Mouse (Mus musculus): ENCODE results near the gene Mpv17. TPM values are rescaled to one million over a fixed set of nuclear protein-coding genes. Genes with fewer than 3 reads are reported as not detected.

Gene Mpv17
- polyA plus RNA-seq, 1 experiment from 2014 or later, result 70.1 TPM

DNA sequence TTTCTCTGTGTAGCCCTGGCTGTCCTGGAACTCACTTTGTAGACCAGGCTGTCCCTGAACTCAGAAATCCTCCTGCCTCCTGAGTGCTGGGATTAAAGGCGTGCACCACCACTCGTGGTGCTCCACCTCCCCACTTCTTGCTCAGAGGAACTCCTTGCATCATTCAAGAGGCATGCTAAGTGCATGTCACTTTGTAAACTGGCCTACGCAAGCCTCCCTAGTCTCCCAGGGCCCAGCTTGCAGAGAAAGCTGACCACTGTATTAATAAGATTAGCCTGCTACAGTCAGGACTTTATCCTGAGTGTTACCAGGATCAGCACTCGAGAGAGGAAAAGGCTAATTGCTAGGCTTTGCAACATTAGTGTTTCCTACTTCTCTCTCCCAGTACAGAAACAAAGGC lies 14.6 kb upstream of the Mpv17 start:
- Histone ChIP-seq H3K4me1 (no peaks in the 10 kb centered on the region), H3K27ac (replicated peaks) (no peak overlapping the region), H3K27me3 (replicated peaks; ENCODE audit: low read depth, poor library complexity, severe bottlenecking) (no peaks in the 10 kb centered on the region), H3K36me3 (replicated peaks) (peaks cover 99% of the 10 kb centered on the region), H3K4me3 (no peak overlapping the region), H3K9me3 (no peaks in the 10 kb centered on the region)
- no peak for DNase-seq (ENCODE audit: low spot score)
- WGBS, result 90% methylated on average over 4 of the region's 4 CpGs

DNA sequence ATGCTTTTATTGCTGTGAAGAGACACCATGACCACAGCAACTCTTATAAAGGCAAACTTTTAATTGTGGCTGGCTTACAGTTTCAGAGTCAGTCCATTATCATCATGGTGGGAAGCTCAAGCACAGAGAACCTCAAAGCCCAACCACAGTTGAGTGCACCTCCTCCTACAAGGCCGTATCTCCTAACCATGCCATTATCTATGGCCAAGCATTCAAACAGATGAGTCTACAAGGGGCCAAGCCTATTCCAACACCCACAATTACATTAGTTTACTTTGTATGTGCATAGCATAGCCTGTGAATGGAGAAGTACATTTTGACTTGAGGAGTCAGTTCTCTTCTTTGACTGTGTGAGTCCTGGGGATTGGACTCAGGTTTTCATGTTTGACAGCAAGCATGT lies 10.8 kb upstream of the Mpv17 start:
- 94% methylated on average over 1 of the region's 1 CpGs for WGBS
- peaks cover 100% of the 10 kb centered on the region for H3K36me3 ChIP-seq (replicated peaks)

DNA sequence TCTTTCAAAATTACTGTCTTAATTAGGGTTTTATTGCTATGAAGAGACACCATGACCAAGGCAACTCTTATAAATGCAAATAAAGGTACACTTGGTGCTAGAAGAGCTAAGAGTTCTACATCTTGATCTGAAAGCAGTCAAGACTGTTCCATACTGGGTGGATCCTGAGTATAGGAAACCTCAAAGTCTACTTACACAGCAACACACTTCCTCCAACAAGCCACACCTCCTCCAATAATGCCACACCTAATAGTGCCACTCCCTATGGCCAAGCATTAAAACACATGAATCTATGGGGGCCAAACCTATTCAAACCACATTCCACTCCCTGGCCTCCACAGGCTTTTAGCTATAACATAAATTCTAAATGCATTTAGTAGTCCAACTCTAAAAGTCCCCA lies 8.4 kb upstream of the Mpv17 start:
- H3K36me3 ChIP-seq (replicated peaks), result peaks cover 100% of the 10 kb centered on the region
- H3K9me3 ChIP-seq, result no peaks in the 10 kb centered on the region
- DNase-seq (ENCODE audit: low spot score), result no peak
- no peak overlapping the region for H3K27ac ChIP-seq (replicated peaks)
- no peaks in the 10 kb centered on the region for H3K4me1 ChIP-seq
- H3K4me3 ChIP-seq, result no peak overlapping the region
- H3K27me3 ChIP-seq (replicated peaks; ENCODE audit: low read depth, poor library complexity, severe bottlenecking), result no peaks in the 10 kb centered on the region

More for the DNA sequence above, 10.8 kb upstream of the Mpv17 start:
- no peak for DNase-seq (ENCODE audit: low spot score)
- no peaks in the 10 kb centered on the region for H3K9me3 ChIP-seq
- no peaks in the 10 kb centered on the region for H3K4me1 ChIP-seq
- no peak overlapping the region for H3K27ac ChIP-seq (replicated peaks)
- no peaks in the 10 kb centered on the region for H3K27me3 ChIP-seq (replicated peaks; ENCODE audit: low read depth, poor library complexity, severe bottlenecking)
- H3K4me3 ChIP-seq, result no peak overlapping the region

DNA sequence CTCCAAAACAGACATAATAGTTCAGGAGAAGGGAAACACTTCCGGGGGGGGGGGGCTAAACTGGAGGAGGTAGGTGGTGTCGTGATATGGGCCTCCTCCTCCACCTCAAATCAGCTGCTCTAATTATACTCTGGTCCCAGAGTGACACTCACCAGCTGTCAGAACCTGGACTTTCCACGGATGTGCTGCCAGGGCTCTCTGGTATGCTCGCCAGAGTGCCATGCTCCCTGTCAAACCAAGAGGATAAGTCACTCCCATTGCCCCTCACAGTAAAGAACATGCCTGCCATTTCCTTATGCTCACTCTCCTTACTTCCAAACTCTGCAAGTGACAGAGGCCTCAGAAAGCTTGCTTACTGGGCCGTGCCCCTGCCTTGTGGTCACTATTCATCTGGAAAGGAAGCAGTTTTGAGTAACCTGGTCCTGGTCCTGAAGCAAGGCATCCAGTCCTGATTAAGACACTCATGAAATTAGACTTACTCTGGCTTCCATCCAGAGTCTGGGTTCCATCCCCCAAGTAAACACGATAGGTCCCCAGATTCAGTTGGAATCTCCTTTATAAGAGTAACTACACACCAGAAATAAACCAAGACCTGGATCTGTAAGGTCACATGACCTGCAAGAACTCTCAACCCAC lies 417 bp downstream of the Mpv17 start:
- Histone ChIP-seq H3K9me3 (no peaks in the 10 kb centered on the region), H3K27ac (replicated peaks) (peak overlapping the region; percentile 84), H3K4me1 (peaks cover 10% of the 10 kb centered on the region), H3K27me3 (replicated peaks; ENCODE audit: low read depth, poor library complexity, severe bottlenecking) (no peaks in the 10 kb centered on the region), H3K36me3 (replicated peaks) (peaks cover 60% of the 10 kb centered on the region), H3K4me3 (peak overlapping the region; percentile 67)
- no peak for DNase-seq (ENCODE audit: low spot score)
- 42% methylated on average over 6 of the region's 6 CpGs for WGBS

DNA sequence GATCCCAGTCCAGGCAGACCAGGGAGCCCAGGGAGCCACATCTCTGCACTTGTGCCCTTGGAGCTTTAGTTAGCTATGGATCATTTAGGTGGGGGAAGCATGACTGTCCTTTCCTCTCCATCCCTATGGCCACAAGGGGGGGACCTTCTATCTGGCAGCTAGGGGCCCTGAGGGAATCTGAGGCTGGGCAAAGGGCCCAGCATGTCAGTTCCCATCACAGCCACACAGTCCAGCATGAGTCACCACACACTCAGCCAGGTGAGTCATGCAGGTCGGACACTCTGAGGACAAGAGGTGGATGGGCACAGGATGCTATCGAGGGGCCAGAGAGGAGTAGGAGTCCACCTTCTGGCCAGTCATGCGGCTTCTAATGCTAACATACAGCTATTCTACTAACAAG lies 2.3 kb downstream of the Mpv17 start:
- H3K4me3 ChIP-seq, result no peak overlapping the region
- whole genome bisulfite sequencing, result 90% methylated on average over 3 of the region's 3 CpGs
- H3K36me3 ChIP-seq (replicated peaks), result peaks cover 55% of the 10 kb centered on the region
- DNase-seq (ENCODE audit: low spot score), result no peak
- peaks cover 10% of the 10 kb centered on the region for H3K4me1 ChIP-seq
- H3K9me3 ChIP-seq, result no peaks in the 10 kb centered on the region
- H3K27ac ChIP-seq (replicated peaks), result no peak overlapping the region
- no peaks in the 10 kb centered on the region for H3K27me3 ChIP-seq (replicated peaks; ENCODE audit: low read depth, poor library complexity, severe bottlenecking)

DNA sequence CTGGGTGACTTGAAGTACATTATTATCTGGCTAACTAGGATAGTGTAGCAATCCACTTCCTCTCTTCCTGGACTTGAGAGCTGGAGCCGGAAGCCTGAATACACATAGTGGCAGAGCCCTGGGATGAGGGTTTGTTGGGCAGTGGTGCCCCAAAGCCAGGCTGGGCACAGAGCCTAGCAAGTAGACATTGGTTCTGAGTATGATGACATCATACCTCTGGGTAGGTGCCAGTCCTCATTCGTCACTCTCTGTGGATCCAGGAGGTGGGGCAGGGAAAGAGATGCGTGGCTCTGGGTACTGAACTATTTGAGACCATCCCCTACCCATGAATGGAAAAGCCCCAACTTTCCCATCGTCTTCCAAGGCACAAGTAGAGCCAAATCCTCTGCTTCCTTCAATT lies 4.3 kb downstream of the Mpv17 start:
- Histone ChIP-seq H3K9me3 (no peaks in the 10 kb centered on the region), H3K27ac (replicated peaks) (no peak overlapping the region), H3K4me1 (peaks cover 10% of the 10 kb centered on the region), H3K4me3 (no peak overlapping the region), H3K27me3 (replicated peaks; ENCODE audit: low read depth, poor library complexity, severe bottlenecking) (no peaks in the 10 kb centered on the region), H3K36me3 (replicated peaks) (peaks cover 55% of the 10 kb centered on the region)
- DNase-seq (ENCODE audit: low spot score), result no peak
- 90% methylated on average over 4 of the region's 4 CpGs for WGBS

DNA sequence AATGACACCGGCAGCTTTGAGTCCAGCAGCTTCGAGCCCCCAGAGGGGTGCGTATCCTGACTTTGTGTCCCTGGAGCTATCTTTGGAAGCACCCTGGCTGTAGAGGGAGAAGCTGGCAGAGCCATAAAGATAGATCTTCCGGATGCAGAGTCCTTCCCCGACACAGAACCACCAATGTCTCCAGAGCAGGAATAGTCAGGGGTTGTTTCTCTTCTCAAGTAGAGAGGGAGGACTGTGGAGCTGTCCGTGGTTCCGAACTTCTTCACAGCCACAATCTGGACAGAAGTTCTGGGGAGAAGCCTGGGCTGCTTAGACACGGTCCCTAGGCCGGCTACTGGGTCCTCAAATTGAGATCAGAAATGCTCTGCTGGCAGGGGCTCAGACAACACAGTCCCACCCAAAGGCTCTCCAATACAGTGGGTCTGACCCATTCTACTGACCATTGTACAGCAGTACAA lies 15.1 kb downstream of the Mpv17 start:
- Histone ChIP-seq H3K4me3 (peak overlapping the region; percentile 47), H3K27ac (replicated peaks) (no peak overlapping the region), H3K9me3 (no peaks in the 10 kb centered on the region), H3K36me3 (replicated peaks) (peaks cover 17% of the 10 kb centered on the region), H3K27me3 (replicated peaks; ENCODE audit: low read depth, poor library complexity, severe bottlenecking) (peaks cover 66% of the 10 kb centered on the region), H3K4me1 (peaks cover 26% of the 10 kb centered on the region)
- WGBS, result 14% methylated on average over 9 of the region's 9 CpGs
- peak; percentile 51 for DNase-seq (ENCODE audit: low spot score)

DNA sequence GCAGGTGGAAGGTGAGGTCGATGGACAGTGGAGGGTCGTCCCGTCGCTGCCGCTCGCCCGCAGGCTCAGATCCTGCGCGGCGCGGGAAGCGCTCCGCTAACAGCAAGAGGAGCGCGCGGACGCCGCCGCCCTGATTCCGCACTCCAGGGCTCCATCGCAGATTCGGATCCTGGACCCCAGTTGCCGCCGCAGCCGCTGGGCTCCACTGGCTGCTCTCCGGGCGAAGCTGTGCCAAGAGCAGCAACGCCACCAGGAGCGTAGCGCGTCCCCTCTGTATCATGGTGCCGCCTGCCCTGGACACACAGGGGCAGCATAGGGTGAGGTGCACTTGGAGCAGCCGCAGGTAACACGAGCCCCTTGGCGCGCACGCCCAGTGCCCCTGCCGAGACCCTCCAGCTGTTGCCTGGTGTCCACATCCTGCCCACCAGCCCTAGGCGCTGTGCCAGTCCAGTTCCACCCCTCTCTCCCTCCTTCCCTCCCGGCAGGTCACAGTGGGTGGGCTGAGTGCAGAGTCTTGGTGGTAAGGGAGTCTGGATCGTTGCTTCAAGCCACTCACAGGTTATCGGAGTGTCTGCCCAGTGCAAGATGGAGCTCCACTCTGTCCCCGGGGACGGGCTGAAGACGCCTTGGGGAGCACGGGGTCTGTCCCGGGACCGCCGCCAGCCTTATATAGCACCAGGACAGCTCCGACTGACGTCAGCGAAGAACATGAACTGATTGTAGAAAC lies 15.6 kb downstream of the Mpv17 start, which contains the start of gene Ucn:
Gene Ucn, minus strand, starts transcription at position 589 of the 727 bp plus-strand sequence.
- Histone ChIP-seq H3K4me3 (peak within 1 kb of the TSS; percentile 47), H3K4me1 (peaks cover 26% of the 10 kb centered on the region), H3K36me3 (replicated peaks) (peaks cover 12% of the 10 kb centered on the region), H3K27me3 (replicated peaks; ENCODE audit: low read depth, poor library complexity, severe bottlenecking) (peaks cover 72% of the 10 kb centered on the region), H3K27ac (replicated peaks) (no peak within 1 kb of the TSS), H3K9me3 (no peaks in the 10 kb centered on the region)
- WGBS, result 1% methylated on average over 52 of the region's 52 CpGs
- peak; percentile 44 for DNase-seq (ENCODE audit: low spot score)

DNA sequence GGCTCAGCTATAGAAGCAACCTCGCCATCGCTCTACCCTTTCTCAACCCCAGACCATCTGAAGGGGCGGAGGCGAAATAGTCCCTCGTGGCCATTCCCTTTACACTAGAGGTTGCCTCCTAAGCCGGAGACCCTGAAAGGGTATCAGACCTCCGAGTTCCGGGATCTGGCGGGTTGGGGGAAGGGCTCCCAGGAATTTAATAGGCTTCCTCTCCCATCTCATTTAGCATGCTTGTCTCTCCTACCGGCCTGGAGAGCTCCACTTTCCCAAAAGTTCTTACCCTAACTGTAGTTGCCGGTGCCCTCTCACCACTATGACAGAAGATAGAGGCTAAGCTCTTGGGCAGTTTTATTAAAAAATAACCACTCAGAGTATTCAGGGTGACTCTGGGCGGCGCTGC lies 16.4 kb downstream of the Mpv17 start:
- WGBS, result 1% methylated on average over 13 of the region's 13 CpGs
- H3K27me3 ChIP-seq (replicated peaks; ENCODE audit: low read depth, poor library complexity, severe bottlenecking), result peaks cover 74% of the 10 kb centered on the region

DNA sequence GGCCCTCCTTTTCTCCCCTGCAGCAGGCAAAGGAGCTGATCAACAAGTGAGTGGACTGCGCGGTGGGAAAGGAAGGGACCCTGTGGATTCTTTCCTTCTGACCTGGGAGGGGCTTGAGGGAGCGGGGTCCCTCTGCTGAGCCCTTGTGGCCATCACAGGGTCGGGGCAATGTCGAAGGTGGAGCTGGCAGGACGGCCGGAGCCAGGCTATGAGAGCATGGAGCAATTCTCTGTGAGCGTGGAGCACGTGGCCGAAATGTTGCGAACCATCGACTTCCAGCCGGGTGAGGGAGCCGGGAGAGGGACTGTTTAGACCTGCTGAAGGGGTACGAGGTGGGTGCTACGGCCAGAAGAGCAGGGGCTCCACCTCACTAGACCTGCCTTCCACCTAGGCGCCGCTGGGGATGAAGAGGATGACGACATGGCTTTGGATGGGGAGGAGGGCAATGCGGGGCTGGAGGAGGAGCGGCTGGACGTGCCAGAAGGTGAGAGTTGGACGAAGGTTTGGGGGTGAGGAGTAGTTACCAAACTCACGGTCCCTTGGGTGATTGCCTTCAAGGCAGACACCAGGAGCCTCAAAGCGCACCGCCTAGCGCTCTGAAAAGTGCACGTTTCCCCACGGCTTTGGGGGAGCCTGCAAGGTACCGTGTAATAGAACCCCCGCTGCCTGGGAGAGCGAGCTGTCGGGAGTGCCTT lies 17.2 kb downstream of the Mpv17 start:
- Histone ChIP-seq H3K9me3 (no peaks in the 10 kb centered on the region), H3K4me3 (peak overlapping the region; percentile 47), H3K27me3 (replicated peaks; ENCODE audit: low read depth, poor library complexity, severe bottlenecking) (peaks cover 74% of the 10 kb centered on the region), H3K27ac (replicated peaks) (no peak overlapping the region), H3K36me3 (replicated peaks) (peaks cover 8% of the 10 kb centered on the region), H3K4me1 (peaks cover 26% of the 10 kb centered on the region)
- WGBS, result under 1% methylated on average over 33 of the region's 33 CpGs
- DNase-seq (ENCODE audit: low spot score), result no peak

More for the DNA sequence above, 16.4 kb downstream of the Mpv17 start:
- H3K36me3 ChIP-seq (replicated peaks), result peaks cover 9% of the 10 kb centered on the region
- peaks cover 26% of the 10 kb centered on the region for H3K4me1 ChIP-seq
- H3K27ac ChIP-seq (replicated peaks), result no peak overlapping the region
- peak overlapping the region; percentile 47 for H3K4me3 ChIP-seq
- H3K9me3 ChIP-seq, result no peaks in the 10 kb centered on the region
- DNase-seq (ENCODE audit: low spot score), result peak; percentile 27

DNA sequence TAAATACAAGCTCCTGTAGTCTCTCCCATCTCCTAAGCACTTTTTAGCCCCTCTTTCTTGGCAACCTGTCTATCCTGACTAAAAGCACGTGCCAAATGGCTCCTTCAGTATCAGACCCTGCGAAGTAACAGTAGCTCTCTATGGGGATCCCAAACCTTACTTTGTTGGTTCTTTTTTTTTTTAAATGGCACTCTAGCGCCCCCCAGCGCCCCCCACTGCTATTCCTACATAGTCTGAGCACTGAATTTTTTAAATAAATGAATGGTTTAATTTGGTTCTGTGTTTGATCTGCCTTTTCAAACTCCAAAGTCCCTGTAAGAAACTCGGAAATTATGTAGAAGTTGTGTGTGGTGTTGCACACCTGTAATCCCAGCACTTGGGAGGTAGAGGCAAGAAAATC lies 28.0 kb downstream of the Mpv17 start:
- 44% methylated on average over 5 of the region's 5 CpGs for WGBS
- H3K36me3 ChIP-seq (replicated peaks), result no peaks in the 10 kb centered on the region
- H3K4me1 ChIP-seq, result peaks cover 4% of the 10 kb centered on the region; the same call in 1 of the 2 replicates
- H3K27me3 ChIP-seq (replicated peaks; ENCODE audit: low read depth, poor library complexity, severe bottlenecking), result peaks cover 4% of the 10 kb centered on the region; the same call in 1 of the 2 replicates
- DNase-seq (ENCODE audit: low spot score), result no peak
- no peak overlapping the region for H3K27ac ChIP-seq (replicated peaks)
- no peaks in the 10 kb centered on the region for H3K9me3 ChIP-seq
- no peak overlapping the region for H3K4me3 ChIP-seq

DNA sequence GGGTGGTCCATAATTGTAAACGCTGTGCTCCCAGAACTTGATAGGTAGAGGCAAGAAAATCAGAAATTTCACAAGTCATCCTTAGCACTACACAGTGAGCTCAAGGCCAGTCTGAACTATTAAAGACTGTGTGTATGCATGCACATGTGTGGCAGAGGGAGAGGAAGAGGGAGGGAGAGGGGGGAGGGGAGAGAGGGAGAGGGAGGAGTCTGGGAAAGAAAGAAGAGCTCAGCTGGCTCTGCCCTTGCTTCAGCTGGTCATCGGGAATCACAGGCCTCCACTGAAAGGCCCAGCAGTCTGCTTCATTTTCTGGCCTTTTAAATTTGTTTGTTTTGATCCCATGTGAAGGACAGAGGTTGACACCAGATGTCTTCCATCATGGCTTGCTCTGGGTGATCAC lies 30.6 kb downstream of the Mpv17 start:
- H3K9me3 ChIP-seq, result no peaks in the 10 kb centered on the region

More for the DNA sequence above, 30.6 kb downstream of the Mpv17 start:
- 40% methylated on average over 2 of the region's 2 CpGs for WGBS
- no peak overlapping the region for H3K4me3 ChIP-seq
- H3K27me3 ChIP-seq (replicated peaks; ENCODE audit: low read depth, poor library complexity, severe bottlenecking), result no peaks in the 10 kb centered on the region
- peaks cover 4% of the 10 kb centered on the region; the same call in 1 of the 2 replicates for H3K4me1 ChIP-seq
- H3K36me3 ChIP-seq (replicated peaks), result no peaks in the 10 kb centered on the region
- peak; percentile 19 for DNase-seq (ENCODE audit: low spot score)
- H3K27ac ChIP-seq (replicated peaks), result no peak overlapping the region
